Mouse (Mus musculus): ENCODE measurements around the gene Lsm4. TPM values are rescaled to one million over a fixed set of nuclear protein-coding genes. Genes with fewer than 3 reads are reported as not detected.
A peak's percentile ranks its signal among the peaks of the same experiment; 100 is the strongest.

The Lsm4 gene
- polyA plus RNA-seq (2015; fragmentation: Nextera tagmentation; extraction: Ambion mirVana) = 98.5 and 103 TPM in 2 replicates

DNA sequence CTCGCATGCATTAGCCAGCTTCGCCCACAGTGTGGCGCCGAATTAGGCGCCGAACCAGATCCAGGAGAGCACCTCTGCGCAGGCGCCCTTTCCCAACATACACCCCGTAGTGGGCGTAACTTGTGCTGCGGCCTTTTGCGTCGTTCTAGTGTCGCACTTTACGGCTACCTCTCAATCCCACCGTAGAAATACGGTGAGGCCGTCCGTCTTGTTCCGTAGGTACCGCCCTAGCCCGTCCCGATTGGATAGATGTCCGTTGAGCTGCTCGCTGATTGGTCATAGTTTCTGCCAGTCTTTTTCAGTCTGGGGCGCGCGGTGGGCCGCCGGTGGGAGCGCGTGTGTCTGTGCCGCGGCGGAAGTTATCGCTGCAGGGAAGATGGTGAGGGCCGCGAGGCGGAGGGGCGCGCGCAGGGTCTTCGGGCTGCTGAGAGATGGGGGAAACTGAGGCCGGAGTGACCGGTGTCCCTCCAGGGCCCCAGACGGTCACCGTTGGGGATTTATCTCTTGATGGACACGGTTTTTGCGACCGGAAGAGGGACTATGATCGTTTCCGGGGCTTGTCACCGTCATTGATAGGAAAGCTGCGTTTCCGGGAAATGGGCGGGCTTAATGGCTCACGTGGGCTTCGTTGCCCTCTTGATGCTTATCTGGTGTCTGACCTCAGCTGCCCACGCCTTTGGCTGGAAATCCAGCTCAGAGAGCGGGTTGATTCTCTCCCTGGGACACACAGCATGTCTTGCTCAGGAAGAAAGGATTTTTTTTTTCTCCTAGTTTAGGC, at the start of gene Lsm4:
Gene Lsm4, plus strand, starts transcription at position 170 of the 778 bp plus-strand sequence.
- ATAC-seq (peak; percentile 95), DNase-seq (peak; percentile 96)
- Histone ChIP-seq H3K36me3 (replicated peaks; ENCODE audit: insufficient read depth, low read length) (peaks cover 7% of the 10 kb centered on the region), H3K4me1 (ENCODE audit: insufficient read depth) (peaks cover 33% of the 10 kb centered on the region), H3K27ac (ENCODE audit: low read depth) (peak within 1 kb of the TSS; percentile 99), H3K4me2 (ENCODE audit: low read depth, low read length) (peak within 1 kb of the TSS; percentile 84), H3K4me3 (ENCODE audit: low read depth, low read length) (peak within 1 kb of the TSS; percentile 84), H3K27me3 (ENCODE audit: insufficient read depth, low read length) (no peaks in the 10 kb centered on the region), H3K9ac (replicated peaks) (peak within 1 kb of the TSS; percentile 85), H3K9me3 (ENCODE audit: low read length) (no peaks in the 10 kb centered on the region)
- TF ChIP-seq CTCF (IDR thresholded peaks at IDR 0.05; ENCODE audit: low read depth) (peak; percentile 95), EP300 (IDR thresholded peaks at IDR 0.05; ENCODE audit: low read depth) (peak; percentile 68)
- under 1% methylated on average over 60 of the region's 60 CpGs for WGBS (ENCODE audit: insufficient replicate concordance)

DNA sequence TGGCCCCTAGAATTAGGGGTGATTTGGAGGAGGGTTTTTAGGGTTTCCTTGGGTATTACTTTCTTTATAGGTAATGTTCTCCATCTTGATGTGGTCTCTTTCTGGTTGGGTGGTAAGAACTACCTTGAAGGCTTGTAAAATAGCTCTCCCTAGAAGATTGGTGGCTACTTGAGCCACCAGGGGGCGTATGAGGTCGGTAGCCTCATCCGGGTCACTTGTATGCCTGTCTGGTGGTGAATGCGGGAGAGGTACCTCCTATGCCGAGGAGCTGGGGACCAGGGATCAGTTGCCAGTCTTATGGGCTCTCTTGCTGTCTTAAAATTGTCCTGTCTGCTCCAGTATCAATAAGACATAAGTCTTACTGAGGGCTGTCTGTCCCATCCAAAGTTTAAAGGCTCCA, 47.9 kb upstream of the Lsm4 start:
- H3K27me3 ChIP-seq (ENCODE audit: insufficient read depth, low read length) = no peaks in the 10 kb centered on the region
- DNase-seq (peak; percentile 77), ATAC-seq (no peak)
- no peak overlapping the region for H3K4me3 ChIP-seq (ENCODE audit: low read depth, low read length)
- H3K36me3 ChIP-seq (replicated peaks; ENCODE audit: insufficient read depth, low read length) = no peaks in the 10 kb centered on the region
- H3K9ac ChIP-seq (replicated peaks) = no peak overlapping the region
- no peak for TF ChIP-seq EP300 (IDR thresholded peaks at IDR 0.05; ENCODE audit: low read depth)
- TF ChIP-seq CTCF (IDR thresholded peaks at IDR 0.05; ENCODE audit: low read depth) = peak; percentile 81
- WGBS (ENCODE audit: insufficient replicate concordance) = 37% methylated on average over 5 of the region's 5 CpGs
- H3K27ac ChIP-seq (ENCODE audit: low read depth) = no peak overlapping the region
- H3K4me2 ChIP-seq (ENCODE audit: low read depth, low read length) = no peak overlapping the region
- H3K9me3 ChIP-seq (ENCODE audit: low read length) = no peaks in the 10 kb centered on the region
- peaks cover 21% of the 10 kb centered on the region for H3K4me1 ChIP-seq (ENCODE audit: insufficient read depth)

DNA sequence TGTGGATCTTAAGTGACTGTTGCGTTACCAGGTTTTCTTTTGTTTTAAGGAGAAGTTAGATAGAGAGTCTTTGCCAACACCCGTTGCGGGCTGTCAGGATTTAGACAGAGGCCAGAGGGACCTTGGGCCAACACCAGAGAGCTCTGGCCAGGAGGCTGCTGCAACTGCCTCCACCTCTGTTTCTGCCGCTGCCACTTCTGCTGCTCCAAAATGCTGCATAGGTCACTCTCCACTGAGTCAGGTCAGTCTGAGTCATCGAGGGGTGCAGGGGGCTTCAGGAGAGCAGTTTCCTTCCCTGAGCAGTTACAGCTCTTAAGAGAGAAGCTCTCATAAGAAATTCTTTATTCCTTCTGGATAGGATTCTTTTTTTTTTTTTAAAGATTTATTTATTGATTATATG, 46.0 kb upstream of the Lsm4 start:
- Histone ChIP-seq H3K36me3 (replicated peaks; ENCODE audit: insufficient read depth, low read length) (no peaks in the 10 kb centered on the region), H3K4me3 (ENCODE audit: low read depth, low read length) (no peak overlapping the region), H3K27ac (ENCODE audit: low read depth) (no peak overlapping the region), H3K4me1 (ENCODE audit: insufficient read depth) (peaks cover 24% of the 10 kb centered on the region), H3K27me3 (ENCODE audit: insufficient read depth, low read length) (no peaks in the 10 kb centered on the region), H3K4me2 (ENCODE audit: low read depth, low read length) (no peak overlapping the region), H3K9me3 (ENCODE audit: low read length) (no peaks in the 10 kb centered on the region), H3K9ac (replicated peaks) (no peak overlapping the region)
- ATAC-seq (no peak), DNase-seq (no peak)
- TF ChIP-seq EP300 (IDR thresholded peaks at IDR 0.05; ENCODE audit: low read depth) (no peak), CTCF (IDR thresholded peaks at IDR 0.05; ENCODE audit: low read depth) (no peak)
- WGBS (ENCODE audit: insufficient replicate concordance) = 76% methylated on average over 5 of the region's 5 CpGs

DNA sequence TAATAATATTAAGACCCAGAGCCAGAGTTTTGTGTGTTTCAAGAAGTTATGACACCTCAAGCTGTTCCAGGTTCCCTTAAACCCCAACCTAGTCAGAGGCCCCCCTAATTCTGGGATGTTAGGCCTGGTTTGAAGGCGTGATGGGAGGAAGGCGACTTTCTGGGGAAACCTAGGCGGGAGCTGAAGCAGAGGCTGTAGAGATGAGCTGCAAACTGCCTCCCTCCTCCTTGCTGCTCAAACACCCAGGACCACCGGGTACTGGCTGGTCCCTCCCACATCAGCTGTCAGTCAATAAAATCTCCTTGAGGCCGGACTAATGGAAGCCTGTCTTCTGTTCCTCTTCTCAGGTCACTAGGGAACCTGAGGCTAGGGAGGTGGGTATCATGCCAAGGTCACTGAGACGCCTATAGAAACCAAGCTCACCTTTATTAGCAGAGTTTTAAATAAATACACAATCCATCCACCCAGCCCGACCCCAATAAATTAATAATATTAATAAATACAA, 44.0 kb upstream of the Lsm4 start:
- Histone ChIP-seq H3K4me3 (ENCODE audit: low read depth, low read length) (peak overlapping the region; percentile 50; the same call in 1 of the 2 replicates), H3K4me2 (ENCODE audit: low read depth, low read length) (peak overlapping the region; percentile 81), H3K27me3 (ENCODE audit: insufficient read depth, low read length) (no peaks in the 10 kb centered on the region), H3K4me1 (ENCODE audit: insufficient read depth) (peaks cover 26% of the 10 kb centered on the region), H3K36me3 (replicated peaks; ENCODE audit: insufficient read depth, low read length) (no peaks in the 10 kb centered on the region), H3K27ac (ENCODE audit: low read depth) (0 out of 2 replicates have a peak overlapping the region, but pooled peaks have one; percentile 73), H3K9ac (replicated peaks) (peak overlapping the region; percentile 60), H3K9me3 (ENCODE audit: low read length) (no peaks in the 10 kb centered on the region)
- DNase-seq = peak; percentile 14
- ATAC-seq = no peak
- TF ChIP-seq EP300 (IDR thresholded peaks at IDR 0.05; ENCODE audit: low read depth) (no peak), CTCF (IDR thresholded peaks at IDR 0.05; ENCODE audit: low read depth) (no peak)
- WGBS (ENCODE audit: insufficient replicate concordance) = 65% methylated on average over 7 of the region's 7 CpGs

DNA sequence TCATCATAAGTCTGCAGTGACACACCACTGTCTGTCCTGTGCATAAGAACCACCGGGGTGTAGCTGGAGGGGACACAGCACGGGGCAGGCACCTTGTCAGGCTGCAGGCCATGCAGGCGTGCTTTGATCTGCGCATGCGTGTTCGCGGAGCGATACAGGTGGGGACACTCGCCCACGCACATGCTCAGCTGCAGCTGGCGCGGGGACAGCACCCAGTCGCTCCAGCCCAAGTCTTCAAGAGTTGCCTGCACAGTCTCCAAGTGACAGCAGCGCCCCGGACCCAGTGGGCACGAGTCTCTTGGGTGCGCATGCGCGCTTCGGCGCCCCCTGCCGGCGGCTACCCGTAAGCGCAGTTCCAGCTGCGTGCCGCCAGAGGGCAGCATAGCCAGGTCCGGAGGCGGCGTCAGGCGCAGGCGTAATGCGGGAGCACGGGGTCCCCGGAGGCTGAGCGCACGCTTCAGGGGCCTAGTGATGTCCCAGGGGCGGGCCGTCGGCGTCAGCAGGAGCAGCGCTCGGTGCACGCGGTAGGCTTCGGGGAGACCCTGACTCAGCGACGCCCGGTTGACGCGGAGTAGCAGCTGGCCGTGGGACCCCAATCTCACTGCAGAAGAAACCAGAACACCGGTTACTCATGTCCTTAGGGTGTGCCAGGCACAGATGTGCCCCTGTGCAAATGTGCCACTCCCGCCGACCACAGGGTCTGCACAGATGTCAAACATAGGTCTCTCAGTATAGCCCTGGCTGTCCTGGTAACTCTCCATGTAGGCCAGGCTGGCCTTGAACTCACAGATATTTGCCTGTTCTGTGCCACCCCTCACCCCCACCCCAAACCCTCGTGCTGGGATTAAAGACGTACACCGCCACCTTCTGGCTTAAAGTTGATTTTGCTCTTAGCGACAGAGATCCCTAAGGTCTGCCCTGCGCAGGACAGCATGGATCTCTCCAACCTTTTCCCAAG, 43.2 kb upstream of the Lsm4 start:
- Histone ChIP-seq H3K27me3 (ENCODE audit: insufficient read depth, low read length) (no peaks in the 10 kb centered on the region), H3K4me2 (ENCODE audit: low read depth, low read length) (peak overlapping the region; percentile 81), H3K9ac (replicated peaks) (peak overlapping the region; percentile 60), H3K4me3 (ENCODE audit: low read depth, low read length) (peak overlapping the region; percentile 50), H3K36me3 (replicated peaks; ENCODE audit: insufficient read depth, low read length) (no peaks in the 10 kb centered on the region), H3K4me1 (ENCODE audit: insufficient read depth) (peaks cover 33% of the 10 kb centered on the region), H3K9me3 (ENCODE audit: low read length) (no peaks in the 10 kb centered on the region), H3K27ac (ENCODE audit: low read depth) (peak overlapping the region; percentile 73)
- TF ChIP-seq CTCF (IDR thresholded peaks at IDR 0.05; ENCODE audit: low read depth) = peak; percentile 100
- TF ChIP-seq EP300 (IDR thresholded peaks at IDR 0.05; ENCODE audit: low read depth) = no peak
- peak; percentile 92 for DNase-seq
- ATAC-seq = peak; percentile 54
- 1% methylated on average over 60 of the region's 60 CpGs for WGBS (ENCODE audit: insufficient replicate concordance)
